Mouse (Mus musculus) frontal cortex, adult 2 months (tissue): ENCODE measurements around the gene Btbd2. TPM values are rescaled to one million over a fixed set of nuclear protein-coding genes. Genes with fewer than 3 reads are reported as not detected.
"Not testable (repeated sequence)": the region's sequence is repeated elsewhere in the genome, so short reads cannot be mapped to it uniquely, and the experiment has no call there.

Source experiments
- DNase-seq, 2 experiments: peaks; one replicate each; pipeline ENCODE4 v3.0.0; 2022; ENCODE audit warnings: low spot score in 1 of 2; ENCODE audit errors: extremely low spot score in 1 of 2
- polyA plus RNA-seq: library from polyadenylated mRNA; depleted of rRNA; stranded (reverse); fragments of >200 nt; gene quantifications from 2 replicates; pipeline ENCODE4 v1.2.3, GENCODE M21; 2012

Btbd2 gene
- polyA plus RNA-seq, 1 experiment = 109 TPM

DNA sequence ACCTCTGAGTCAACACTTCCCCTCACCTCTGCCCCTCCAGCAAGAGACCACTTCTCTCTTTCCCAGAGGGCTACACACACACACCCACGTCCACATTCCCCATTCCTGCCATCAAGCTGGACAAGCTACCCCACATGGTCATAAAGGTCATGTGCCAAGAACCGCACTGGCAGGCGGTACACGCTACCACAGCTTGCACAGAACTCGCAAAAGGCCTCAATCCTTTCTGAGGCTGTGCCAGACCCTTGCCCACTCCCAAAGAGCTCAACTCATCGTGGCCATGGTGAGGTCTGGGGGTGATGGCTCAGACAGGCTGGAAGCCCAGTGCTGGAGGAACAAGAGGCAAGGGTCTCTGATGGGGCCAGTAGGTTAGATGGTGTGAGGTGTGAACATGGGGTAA is 2.0 kb downstream of the Btbd2 start:
- DNase-seq = no peak

DNA sequence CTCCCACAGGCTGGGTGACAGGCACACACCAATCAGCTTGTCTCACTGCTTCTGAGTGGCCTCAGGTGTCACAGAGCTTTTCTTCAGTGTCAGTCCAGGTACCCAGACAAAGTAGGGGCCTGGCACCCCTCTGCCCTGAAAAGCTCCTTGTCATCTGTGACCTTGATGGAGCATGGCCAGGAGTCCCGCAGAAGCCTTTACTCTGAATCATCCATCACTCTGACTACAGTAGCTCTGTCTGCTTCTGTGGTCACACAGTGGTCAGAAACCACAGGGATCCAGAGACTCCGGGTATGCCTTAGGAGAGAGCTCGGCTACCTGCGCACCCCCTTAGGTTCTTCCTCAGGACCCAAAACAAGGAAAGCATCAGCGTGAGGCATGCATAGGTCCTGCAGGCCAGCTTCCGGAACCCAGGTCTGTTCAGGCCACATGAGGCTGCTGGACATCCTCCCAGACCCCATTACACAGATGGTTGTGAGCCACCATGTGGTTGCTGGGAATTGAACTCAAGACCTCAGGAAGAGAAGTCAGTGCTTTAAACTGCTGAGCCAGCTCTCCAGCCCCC is 3.6 kb downstream of the Btbd2 start:
- no peak for DNase-seq

DNA sequence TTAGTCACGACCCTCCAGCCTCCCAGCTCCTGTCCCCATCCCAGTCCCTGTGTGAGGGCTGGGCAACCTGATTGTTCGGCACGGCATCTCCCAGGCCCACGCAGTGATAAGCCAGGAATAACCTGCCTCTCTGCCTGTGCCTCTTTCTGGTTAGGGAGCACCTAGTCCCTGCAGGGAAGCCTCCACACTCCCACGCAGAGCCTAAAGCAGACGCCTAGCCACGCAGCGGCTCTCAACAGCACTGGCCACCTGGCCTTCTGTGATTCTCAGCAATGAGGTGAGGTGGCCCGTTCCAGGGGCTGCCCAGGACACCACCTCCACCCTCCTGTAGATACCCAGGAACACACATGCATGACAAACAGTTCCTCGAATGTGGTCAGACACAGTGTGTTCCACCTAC is 6.5 kb downstream of the Btbd2 start:
- DNase-seq = peak in 1 of 2 experiments; percentile 42

DNA sequence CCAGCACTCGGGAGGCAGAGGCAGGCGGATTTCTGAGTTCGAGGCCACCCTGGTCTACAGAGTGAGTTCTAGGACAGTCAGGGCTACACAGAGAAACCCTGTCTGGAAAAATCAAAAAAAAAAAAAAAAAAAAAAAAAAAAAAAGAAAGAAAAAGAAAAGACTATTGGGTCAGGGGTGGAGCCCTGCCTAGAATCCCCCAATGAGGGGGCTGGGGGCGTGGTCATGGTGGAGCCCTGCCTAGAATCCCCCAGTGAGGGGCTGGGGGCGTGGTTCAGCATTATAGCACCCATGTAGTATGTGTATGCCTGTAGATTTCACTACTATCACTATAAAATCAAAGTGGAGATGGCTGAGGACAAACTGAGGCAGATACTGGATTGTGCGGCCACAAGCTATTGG is 7.0 kb downstream of the Btbd2 start:
- DNase-seq = not testable (repeated sequence)

DNA sequence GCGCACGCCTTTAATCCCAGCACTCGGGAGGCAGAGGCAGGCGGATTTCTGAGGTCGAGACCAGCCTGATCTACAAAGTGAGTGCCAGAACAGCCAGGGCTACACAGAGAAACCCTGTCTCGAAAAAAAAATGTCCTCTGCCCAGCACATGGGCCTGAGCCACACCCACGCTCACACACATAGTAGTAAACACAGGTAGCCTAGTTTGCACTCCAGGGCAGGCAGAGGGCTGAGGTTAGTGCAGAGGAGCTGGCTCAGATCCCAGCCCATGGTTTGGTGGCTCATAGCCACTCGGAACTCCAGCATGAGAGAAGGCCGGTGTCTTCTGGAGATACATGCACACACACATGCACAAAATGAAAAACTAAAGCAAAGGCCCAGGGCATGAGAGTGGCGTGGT is 9.9 kb downstream of the Btbd2 start:
- no peak for DNase-seq

DNA sequence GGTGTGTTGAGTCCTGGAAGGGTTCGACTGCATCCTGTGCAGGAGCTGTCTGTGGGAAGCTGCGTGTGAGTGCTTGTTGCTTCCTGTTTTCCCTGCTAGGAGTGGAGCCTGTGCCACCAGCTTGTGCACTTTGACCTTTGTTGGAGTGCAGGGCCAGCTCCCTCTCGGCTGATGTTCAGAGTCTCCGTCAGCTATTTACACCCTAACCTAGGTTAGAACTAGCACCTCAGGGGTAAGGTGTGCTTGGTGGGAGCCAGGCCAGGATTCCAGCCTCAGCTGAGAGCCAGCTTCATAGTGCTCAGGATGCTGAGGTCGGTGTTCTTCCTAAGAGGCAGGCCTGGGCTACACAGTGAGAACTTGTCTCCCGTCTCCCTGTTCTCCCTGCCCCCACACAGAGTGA is 21.5 kb downstream of the Btbd2 start:
- DNase-seq = no peak

DNA sequence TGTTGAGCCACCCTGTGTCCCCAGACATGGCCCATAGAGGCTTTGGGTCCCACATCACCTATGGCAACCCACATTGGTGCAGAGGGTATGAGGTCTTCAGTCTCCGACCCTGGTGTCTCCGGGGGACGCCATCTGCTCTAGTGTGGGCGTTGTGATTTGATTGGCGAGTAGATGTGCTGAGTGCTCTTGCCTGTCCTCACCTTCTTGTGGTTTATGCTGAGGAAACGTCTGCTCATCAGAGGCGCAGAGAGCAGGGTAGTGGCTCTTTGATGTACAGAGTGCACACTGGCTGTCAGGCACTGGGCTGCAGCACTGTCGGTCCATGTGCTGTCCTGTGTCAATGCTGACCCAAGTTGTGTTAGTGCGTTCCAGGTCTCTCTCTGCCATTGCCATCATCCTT is 27.9 kb downstream of the Btbd2 start:
- DNase-seq = no peak

DNA sequence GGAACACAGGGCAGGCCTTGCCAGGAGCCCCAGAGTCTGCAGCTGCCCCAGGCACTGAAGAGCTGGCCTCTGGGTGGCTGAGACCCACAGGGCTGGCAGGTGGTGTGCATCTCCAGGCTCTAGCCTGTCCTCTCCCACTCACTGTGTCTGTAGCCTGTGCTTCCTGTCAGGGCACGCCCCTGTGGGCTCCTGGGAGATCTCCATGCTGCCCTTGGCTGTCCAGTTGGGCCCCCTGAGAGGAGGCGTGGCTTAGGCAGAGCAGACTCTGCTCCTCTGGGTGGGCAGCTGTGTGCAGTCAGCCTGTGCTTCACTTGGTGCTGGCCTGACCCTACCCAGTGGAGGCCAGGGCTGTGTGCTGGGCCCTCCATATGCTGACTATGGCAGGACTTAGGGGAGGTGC is 29.2 kb downstream of the Btbd2 start:
- DNase-seq = no peak

DNA sequence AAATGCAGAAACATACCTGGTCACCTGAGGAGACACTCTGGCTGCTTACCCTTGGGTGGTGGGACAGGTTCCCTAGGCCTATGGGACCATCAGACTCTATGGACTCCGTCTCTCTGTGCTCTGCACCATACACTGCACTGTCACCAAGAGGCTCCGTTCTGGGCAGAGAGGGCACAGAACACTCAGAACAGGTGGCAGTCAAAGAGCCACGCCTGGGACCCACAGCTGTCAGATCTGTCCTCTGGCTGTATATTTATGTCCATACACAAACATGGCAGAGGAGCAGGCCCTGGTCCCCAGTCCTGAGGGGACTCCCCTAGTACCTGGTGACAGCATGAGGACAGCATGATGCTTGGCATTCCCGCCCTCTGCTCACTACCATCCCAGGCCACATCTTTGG is 31.1 kb downstream of the Btbd2 start:
- DNase-seq = no peak

DNA sequence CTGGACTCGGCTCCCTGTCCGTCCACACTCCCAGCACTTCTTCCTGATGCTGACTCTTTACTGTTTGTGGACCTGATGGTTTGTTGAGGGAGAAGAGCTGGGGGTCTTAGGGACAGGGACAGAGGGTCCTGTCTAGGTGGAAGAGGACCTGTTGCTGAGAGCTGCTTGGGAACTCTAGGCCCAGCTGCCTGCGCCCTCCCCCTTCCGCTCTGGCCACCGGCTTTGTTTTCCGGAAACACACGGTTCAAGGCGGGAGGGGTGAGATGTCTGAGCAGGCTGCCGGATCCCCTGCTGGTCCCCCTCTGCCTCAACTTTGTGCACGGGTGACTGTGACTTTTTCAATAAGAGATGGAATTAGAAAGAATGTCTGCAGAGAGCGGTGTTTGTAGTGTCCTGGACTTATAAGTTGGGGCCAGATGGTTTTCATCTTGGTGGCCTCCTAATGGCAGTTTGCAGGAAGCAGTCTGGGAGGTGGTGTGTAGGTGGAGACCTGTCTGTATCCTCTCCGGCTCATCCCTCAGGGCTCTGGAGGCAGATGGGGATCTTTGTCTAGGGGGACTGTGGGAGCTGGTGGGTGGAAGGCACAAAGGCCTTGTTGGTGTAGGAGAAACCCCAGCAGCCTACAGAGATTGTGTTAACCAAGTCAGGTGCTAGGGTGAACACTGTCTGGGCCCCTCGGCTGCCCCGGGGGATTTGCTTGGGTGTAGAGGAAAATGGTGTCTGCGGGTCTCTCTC is 33.2 kb downstream of the Btbd2 start:
- DNase-seq = peak in 1 of 2 experiments; percentile 53

DNA sequence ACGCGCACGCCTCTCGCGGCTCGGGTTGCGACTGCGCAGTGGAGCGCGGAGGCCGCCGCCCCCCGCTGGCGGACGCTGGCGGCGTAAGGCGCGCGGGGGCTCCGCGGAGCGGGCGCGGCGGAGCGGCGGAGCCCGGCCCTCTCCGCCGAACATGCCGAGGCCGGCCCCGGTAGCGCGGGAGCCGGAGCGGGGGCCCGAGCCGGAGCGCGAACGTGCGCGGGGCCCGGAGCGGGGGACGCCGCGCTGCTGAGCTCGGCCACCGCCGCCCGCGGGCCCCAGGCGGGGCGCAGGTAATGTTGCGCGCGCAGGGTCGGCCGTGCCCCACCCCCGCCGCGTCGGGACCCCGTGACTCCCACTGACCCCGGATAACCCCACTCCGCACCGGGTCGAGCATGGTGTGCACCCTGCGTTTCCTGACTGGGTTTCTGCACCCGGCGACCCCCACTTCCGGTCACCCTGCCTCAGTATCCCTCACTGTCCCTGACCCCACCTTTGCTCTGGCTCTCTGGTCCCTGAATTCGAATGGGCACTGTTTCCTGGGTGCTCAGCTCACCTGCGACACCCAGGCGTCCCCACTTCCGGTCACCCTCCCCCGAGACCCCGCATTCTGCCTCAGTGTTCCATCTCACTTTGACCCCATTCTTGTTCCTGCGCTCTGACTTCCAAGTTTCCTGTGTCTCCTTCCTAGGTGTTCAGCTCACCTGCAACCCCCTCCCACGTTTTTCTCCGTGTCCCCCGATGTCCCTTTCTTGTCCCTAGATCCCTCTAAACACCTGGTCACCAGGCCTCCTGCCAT is 34.0 kb downstream of the Btbd2 start, which contains the start of gene Csnk1g2:
Csnk1g2 (plus strand) TSS at position 178 of the 796 bp plus-strand sequence.
- peak; percentile 44 to 45 for DNase-seq

DNA sequence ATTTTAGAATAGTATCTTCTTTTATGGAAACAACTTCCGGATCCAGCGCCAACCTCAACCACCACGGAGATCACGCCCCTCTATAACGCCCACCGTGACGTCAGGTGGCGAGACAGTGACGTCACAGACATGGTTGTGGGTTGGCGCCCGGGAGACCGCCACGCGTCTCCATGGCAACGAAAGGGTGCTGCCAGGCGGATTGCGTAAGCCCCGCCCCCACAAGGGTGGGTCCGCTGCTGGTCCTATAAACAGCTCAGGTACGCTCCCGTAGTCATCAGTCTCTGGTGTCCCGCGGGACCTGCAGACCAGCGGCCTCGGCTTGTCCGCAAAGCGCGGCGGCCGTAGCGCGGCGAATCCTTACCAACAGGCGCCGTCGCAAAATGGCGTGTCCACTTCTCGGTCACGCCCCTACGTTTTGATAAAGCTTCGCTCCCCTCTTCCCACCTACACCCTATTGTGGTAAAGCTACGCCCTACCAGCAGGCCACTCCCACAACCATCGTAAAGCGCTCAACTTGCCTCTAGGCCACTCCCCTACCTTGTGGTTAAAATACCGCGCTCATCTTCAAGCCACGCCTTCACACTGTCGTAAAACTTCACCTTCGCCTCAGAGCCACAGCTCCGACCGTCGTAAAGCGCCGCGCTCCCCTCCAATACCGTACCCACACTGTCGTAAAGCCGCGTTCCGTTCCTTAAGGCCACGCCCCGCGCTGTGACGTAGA is 34.8 kb downstream of the Btbd2 start:
- DNase-seq = peak; percentile 99 to 100

DNA sequence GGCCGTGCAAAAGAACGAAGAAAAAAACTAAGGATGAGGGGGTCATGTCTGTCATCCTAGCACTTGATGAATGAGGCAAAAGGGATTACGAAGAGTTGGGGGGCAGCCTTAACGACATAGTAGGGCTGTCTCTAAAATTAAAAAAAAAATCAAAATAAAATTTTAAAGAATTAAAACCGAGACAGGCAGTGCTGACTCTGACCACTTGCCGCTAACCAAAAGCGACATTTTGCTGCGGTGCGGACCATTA is 35.3 kb downstream of the Btbd2 start:
- DNase-seq = peak in 1 of 2 experiments; percentile 30

DNA sequence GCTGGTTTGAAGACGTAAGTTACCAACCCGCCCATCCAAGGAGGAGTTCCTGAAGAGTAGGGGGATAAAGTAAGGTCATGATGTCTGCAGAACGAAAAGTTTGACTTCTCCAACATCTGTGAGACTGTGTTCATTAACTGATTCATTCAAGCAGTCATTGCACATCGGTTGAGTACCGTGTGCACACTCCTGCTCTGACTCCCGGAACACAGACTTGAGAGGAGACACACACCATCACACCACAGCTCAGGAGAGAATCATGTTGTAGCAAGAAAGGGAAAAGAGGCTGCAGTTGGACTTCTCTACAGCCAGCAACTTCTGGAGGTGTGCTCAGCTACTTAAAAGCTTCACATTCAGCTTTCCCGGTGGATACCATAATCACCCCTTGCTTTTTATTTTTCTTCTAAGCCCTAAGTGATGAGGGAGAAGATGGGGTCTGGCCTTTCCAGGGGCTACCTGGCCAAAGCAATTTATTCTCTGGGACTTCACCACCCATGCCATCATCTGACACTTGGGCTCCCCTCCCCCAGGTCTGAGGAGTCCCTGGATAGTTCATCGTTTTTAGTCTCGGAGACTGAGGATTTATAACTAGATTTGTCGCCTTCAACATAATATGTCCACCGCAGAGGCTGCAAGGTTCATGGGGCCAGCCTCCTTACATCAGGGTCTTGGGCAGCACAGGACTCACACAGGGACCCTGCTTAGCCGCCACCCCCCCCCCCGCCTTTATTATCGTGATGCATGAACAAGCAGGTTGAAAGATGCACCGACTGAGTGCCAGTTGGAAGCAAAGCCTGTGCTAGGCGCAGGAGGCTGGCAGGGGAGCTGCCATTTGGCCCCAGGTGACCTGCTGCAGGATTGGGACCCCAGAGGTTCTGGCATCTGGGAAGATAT is 35.8 kb downstream of the Btbd2 start:
- no peak for DNase-seq

DNA sequence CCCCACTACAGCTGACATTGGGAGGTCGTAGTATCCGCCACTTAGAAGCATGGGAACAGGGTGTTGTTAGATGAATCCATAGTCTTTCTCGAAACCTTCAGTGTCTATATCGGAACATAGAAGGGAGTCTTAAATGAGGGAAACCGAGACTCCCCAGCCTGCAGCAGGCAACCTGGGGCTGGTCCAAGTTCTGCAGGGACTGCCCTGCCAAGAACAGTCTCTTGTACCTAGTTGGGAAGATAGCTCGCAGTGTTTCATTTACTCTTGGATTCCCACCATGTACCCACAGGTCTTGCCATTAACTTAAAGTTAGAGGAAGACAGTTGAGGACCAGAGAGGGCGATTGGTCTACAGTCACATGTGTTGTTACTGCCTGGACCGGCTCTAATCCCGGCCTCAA is 36.5 kb downstream of the Btbd2 start:
- DNase-seq = no peak

DNA sequence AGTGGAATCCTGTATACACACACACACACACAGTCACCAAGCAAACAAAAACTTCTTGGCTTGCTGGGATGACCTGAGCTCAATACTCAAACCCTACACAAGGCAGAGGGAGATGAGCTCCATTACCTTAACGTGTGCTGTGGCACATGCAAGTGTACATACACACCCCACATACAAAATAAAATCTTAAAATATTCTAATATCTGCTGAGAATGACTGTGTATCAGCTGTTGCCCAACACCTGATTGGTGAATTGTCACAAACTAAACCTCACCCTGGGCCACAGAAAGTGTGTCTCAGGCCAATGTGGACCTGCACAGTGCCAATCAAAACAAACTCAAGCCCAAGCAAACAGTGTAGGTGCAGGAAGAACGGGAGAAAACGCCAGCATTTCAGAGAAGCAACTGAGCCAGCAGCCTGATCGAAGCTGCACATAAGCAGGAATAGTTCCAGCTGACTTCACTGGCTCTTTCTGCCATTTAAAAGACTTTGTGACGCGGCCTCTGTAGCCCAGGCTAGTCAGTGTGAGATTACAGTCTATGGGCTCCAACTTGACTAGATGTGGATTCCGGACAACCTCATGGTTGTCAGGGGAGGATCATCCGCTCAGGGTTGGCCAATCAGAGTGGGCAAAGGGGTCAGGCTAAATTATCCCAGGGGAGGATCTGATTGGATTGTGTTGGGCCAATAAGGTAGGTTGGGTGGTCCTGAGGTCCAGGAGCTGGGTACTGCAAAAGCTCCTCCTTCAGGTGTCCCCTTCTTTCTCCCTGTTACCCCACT is 37.2 kb downstream of the Btbd2 start:
- DNase-seq = no peak

DNA sequence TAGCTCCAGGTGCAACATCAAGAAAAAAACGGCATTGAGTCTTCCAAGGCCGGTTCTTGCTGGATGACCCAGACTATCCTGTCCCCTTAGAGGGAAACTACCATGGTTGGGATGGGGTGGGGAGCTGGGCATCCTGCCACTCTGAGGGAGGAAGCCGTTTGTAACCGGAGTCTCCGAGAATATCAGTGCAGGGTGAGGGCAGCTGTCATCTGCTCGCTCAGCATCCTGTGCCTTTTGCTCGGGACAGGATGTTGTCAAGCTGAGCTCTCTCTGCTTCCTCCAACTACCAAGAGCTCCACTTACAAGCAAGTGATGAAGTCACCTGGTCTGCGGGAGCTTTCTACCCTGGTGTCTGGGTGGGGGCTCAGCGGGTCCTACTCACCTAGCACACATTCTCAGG is 38.7 kb downstream of the Btbd2 start:
- DNase-seq = no peak

DNA sequence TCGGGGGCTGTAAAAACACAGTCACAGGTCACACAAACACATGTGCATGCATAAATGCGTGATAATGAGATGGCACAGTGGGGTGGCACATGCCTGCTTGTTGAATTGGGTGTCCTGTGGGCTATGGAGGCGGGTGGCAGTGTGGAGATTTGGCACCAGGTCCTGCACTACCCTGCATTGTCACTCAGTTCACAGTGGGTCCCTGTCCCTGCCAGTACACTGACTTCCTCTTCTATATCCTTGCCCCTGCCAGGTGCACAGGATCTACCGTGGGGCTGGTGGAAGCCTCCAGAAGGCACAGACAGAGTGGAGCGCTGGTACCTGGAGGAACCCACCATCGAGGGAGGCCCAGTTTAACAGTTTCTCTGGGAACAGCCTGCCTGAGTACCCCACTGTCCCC is 42.5 kb downstream of the Btbd2 start:
- DNase-seq = no peak

DNA sequence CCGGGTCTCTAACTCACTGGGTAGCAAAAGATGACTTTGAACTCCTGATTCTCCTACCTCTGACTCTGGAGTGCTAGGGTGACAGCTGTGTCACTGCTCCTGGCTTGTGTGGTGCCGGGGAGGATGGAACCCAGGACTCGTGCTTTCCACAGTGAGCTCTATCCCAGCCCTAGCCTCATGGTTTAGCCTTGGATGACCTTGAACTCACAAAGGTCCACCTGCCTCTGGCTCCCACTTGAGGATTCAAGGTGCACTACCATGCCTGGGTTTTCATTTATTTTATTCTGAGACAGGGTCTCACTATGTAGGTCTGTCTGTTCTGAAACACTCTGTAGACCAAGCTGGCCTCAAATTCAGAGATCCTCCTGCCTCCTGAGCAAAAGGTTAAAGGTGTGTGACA is 43.0 kb downstream of the Btbd2 start:
- DNase-seq = no peak

DNA sequence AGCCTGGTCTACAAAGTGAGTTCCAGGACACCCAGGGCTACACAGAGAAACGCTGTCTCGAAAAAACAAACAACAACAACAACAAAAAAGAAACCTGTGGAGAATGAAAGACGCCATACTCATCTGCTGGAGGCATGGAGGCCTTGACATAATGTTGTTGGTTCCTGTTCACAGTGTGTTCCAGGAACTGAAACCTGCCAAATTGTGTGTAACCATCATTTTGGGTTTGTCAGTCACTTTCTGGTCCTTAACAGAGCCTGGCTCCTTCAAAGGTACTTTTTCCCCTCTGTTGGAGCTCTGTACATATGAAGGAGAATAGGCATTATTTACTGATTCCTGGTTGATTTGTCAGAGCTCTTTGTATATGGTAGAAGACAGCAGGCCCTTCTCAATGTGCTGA is 45.0 kb downstream of the Btbd2 start:
- no peak for DNase-seq
